Mouse (Mus musculus) midbrain, embryonic 14.5 days (tissue): ENCODE results near the gene Ebpl. TPM values are rescaled to one million over a fixed set of nuclear protein-coding genes. Genes with fewer than 3 reads are reported as not detected.
"Not testable (repeated sequence)": the region's sequence is repeated elsewhere in the genome, so short reads cannot be mapped to it uniquely, and the experiment has no call there.

Source experiments
- ATAC-seq: fragments of 200-750 bp; cut with Nextera tagmentation; 2 replicates; pipeline ENCODE4 v1.8.0; 2017; ENCODE audit warnings: moderate number of reproducible peaks, moderate library complexity; ENCODE audit not compliant: low FRiP score, low TSS enrichment
- DNase-seq: peaks from one replicate; pipeline ENCODE4 v3.0.0-alpha.2; 2015
- H3K27ac ChIP-seq: fragments of 300-500 bp; sonication (generic); replicated peaks from 2 replicates; pipeline ENCODE4 v1.5.1; 2014; ENCODE audit warnings: mild to moderate bottlenecking, low read depth, low read length, moderate library complexity
- H3K27me3 ChIP-seq: fragments of 300-500 bp; sonication (generic); 2 replicates; pipeline ENCODE4 v1.6.1; 2014; ENCODE audit warnings: low read length, control low read depth, mixed read lengths; ENCODE audit not compliant: control insufficient read depth, insufficient read depth
- H3K36me3 ChIP-seq: fragments of 300-500 bp; sonication (generic); 2 replicates; pipeline ENCODE4 v1.6.1; 2014; ENCODE audit warnings: low read length, control low read depth; ENCODE audit not compliant: control insufficient read depth, insufficient read depth
- H3K4me1 ChIP-seq: fragments of 300-500 bp; sonication (generic); 2 replicates; pipeline ENCODE4 v1.6.1; 2014; ENCODE audit warnings: mild to moderate bottlenecking, antibody characterized with exemption, low read length, control low read depth; ENCODE audit not compliant: control insufficient read depth, insufficient read depth
- H3K4me2 ChIP-seq: fragments of 300-500 bp; sonication (generic); 2 replicates; pipeline ENCODE4 v1.6.1; 2014; ENCODE audit warnings: mild to moderate bottlenecking, low read length, moderate library complexity
- H3K4me3 ChIP-seq: fragments of 300-500 bp; sonication (generic); replicated peaks from 2 replicates; pipeline ENCODE4 v1.5.1; 2014; ENCODE audit warnings: low read depth, low read length
- H3K9ac ChIP-seq: fragments of 300-500 bp; sonication (generic); replicated peaks from 2 replicates; pipeline ENCODE4 v1.6.1; 2014; ENCODE audit warnings: mild to moderate bottlenecking, low read length, moderate library complexity
- H3K9me3 ChIP-seq: fragments of 300-500 bp; sonication (generic); 2 replicates; pipeline ENCODE4 v1.6.1; 2016; ENCODE audit warnings: low read length, control low read depth, mixed read lengths; ENCODE audit not compliant: control insufficient read depth
- WGBS: fragments of 180-500 bp; shearing (Covaris S2); extraction: QIAGEN DNeasy Blood & Tissue Kit; methylation state at CpG from one replicate; pipeline ENCODE4 v1.1.7; 2014; 5-methylcytosine and 5-hydroxymethylcytosine counted together
- polyA plus RNA-seq: library from polyadenylated mRNA; unstranded; fragments of >200 nt; fragmentation: Nextera tagmentation; extraction: Ambion mirVana; gene quantifications from 2 replicates; pipeline ENCODE4 v1.2.1, GENCODE M21; 2014

Gene Ebpl
- polyA plus RNA-seq, 1 experiment from 2014 or later: 7.6 TPM

- ATAC-seq: no peak
- no peaks in the 10 kb centered on the region for H3K9me3 ChIP-seq
- no peak overlapping the region for H3K4me3 ChIP-seq
- H3K27me3 ChIP-seq: no peaks in the 10 kb centered on the region
- WGBS: 89% methylated on average over 4 of the region's 4 CpGs
- H3K9ac ChIP-seq: no peak overlapping the region
- no peak overlapping the region for H3K4me2 ChIP-seq
- H3K27ac ChIP-seq: no peak overlapping the region
- DNase-seq: no peak
- no peaks in the 10 kb centered on the region for H3K36me3 ChIP-seq
- H3K4me1 ChIP-seq: no peaks in the 10 kb centered on the region
Observed at GRCm38 (mm10) chr14:61339381-61339780, 20.9 kb downstream of the Ebpl start.

GRCm38 (mm10) chr14:61330996-61331561 lies 29.2 kb downstream of the Ebpl start:
- Histone ChIP-seq H3K27ac (peak overlapping the region; percentile 65), H3K4me1 (0 out of 2 replicates have a peak, but pooled peaks cover 8% of the 10 kb centered on the region), H3K4me2 (0 out of 2 replicates have a peak overlapping the region, but pooled peaks have one; percentile 3), H3K9ac (no peak overlapping the region), H3K27me3 (no peaks in the 10 kb centered on the region), H3K9me3 (no peaks in the 10 kb centered on the region), H3K4me3 (no peak overlapping the region), H3K36me3 (no peaks in the 10 kb centered on the region)
- DNase-seq (peak; percentile 94), ATAC-seq (peak; percentile 79)
- 17% methylated on average over 13 of the region's 13 CpGs for WGBS

- Histone ChIP-seq H3K27ac (peak overlapping the region; percentile 65; the same call in 1 of the 2 replicates), H3K9me3 (no peaks in the 10 kb centered on the region), H3K4me3 (no peak overlapping the region), H3K4me2 (no peak overlapping the region), H3K4me1 (0 out of 2 replicates have a peak, but pooled peaks cover 8% of the 10 kb centered on the region), H3K27me3 (no peaks in the 10 kb centered on the region), H3K36me3 (no peaks in the 10 kb centered on the region), H3K9ac (no peak overlapping the region)
- ATAC-seq: peak; percentile 39
- WGBS: 47% methylated on average over 11 of the region's 11 CpGs
- DNase-seq: peak; percentile 80
Observed at GRCm38 (mm10) chr14:61330591-61330990, 29.6 kb downstream of the Ebpl start.

- H3K4me3 ChIP-seq: peak overlapping the region; percentile 24
- ATAC-seq (peak; percentile 81), DNase-seq (peak; percentile 92)
- H3K27ac ChIP-seq: peak overlapping the region; percentile 77
- 0 out of 2 replicates have a peak, but pooled peaks cover 8% of the 10 kb centered on the region for H3K4me1 ChIP-seq
- no peaks in the 10 kb centered on the region for H3K27me3 ChIP-seq
- peaks cover 4% of the 10 kb centered on the region; the same call in 1 of the 2 replicates for H3K9me3 ChIP-seq
- no peaks in the 10 kb centered on the region for H3K36me3 ChIP-seq
- H3K9ac ChIP-seq: peak overlapping the region; percentile 36; the same call in 1 of the 2 replicates
- peak overlapping the region; percentile 53 for H3K4me2 ChIP-seq
- WGBS: 22% methylated on average over 19 of the region's 19 CpGs
Observed at GRCm38 (mm10) chr14:61327618-61328450, 32.4 kb downstream of the Ebpl start.

GRCm38 (mm10) chr14:61327007-61327406 lies 33.2 kb downstream of the Ebpl start:
- not testable (repeated sequence) for H3K4me3 ChIP-seq, H3K27ac ChIP-seq, H3K9ac ChIP-seq, H3K9me3 ChIP-seq, H3K27me3 ChIP-seq, H3K36me3 ChIP-seq, H3K4me1 ChIP-seq, DNase-seq, H3K4me2 ChIP-seq, ATAC-seq
- WGBS: 19% methylated on average over 6 of the region's 6 CpGs

- H3K4me3 ChIP-seq: no peak overlapping the region
- 93% methylated on average over 1 of the region's 1 CpGs for WGBS
- H3K27ac ChIP-seq: no peak overlapping the region
- no peak for DNase-seq
- no peaks in the 10 kb centered on the region for H3K36me3 ChIP-seq
- H3K4me2 ChIP-seq: no peak overlapping the region
- ATAC-seq: no peak
- 0 out of 2 replicates have a peak, but pooled peaks cover 4% of the 10 kb centered on the region for H3K4me1 ChIP-seq
- H3K9ac ChIP-seq: no peak overlapping the region
- H3K27me3 ChIP-seq: no peaks in the 10 kb centered on the region
- peaks cover 9% of the 10 kb centered on the region; the same call in 1 of the 2 replicates for H3K9me3 ChIP-seq
Observed at GRCm38 (mm10) chr14:61322740-61323139, 37.5 kb downstream of the Ebpl start.

- Histone ChIP-seq H3K36me3 (no peaks in the 10 kb centered on the region), H3K4me3 (no peak overlapping the region), H3K9ac (no peak overlapping the region), H3K27me3 (no peaks in the 10 kb centered on the region), H3K4me1 (no peaks in the 10 kb centered on the region), H3K4me2 (no peak overlapping the region), H3K9me3 (peaks cover 9% of the 10 kb centered on the region; the same call in 1 of the 2 replicates), H3K27ac (no peak overlapping the region)
- WGBS: 89% methylated on average over 4 of the region's 4 CpGs
- ATAC-seq (no peak), DNase-seq (no peak)
Observed at GRCm38 (mm10) chr14:61321200-61321599, 39.0 kb downstream of the Ebpl start.

GRCm38 (mm10) chr14:61320765-61321164 lies 39.5 kb downstream of the Ebpl start:
- Histone ChIP-seq H3K27me3 (no peaks in the 10 kb centered on the region), H3K9me3 (peaks cover 9% of the 10 kb centered on the region; the same call in 1 of the 2 replicates)
- 82% methylated on average over 1 of the region's 1 CpGs for WGBS

More at GRCm38 (mm10) chr14:61320765-61321164, 39.5 kb downstream of the Ebpl start:
- no peak overlapping the region for H3K4me2 ChIP-seq
- no peaks in the 10 kb centered on the region for H3K4me1 ChIP-seq
- H3K9ac ChIP-seq: no peak overlapping the region
- no peaks in the 10 kb centered on the region for H3K36me3 ChIP-seq
- no peak overlapping the region for H3K4me3 ChIP-seq
- DNase-seq (no peak), ATAC-seq (no peak)
- no peak overlapping the region for H3K27ac ChIP-seq
